Mouse (Mus musculus) liver, embryonic 14.5 days (tissue): ENCODE results near the gene Ppfia2.

Source experiments
- CTCF ChIP-seq: IDR thresholded peaks from 2 replicates; pipeline ENCODE4 v1.5.1; 2016; ENCODE audit warnings: antibody characterized with exemption, low read depth, control low read depth
- EP300 ChIP-seq: IDR thresholded peaks from 2 replicates; pipeline ENCODE4 v1.6.1; 2016; ENCODE audit warnings: antibody characterized with exemption, low read depth

- no peak for TF ChIP-seq CTCF
- TF ChIP-seq EP300 = no peak
These were observed 163.8 kb downstream of the Ppfia2 start for GRCm38 (mm10) chr10:106633898-106634297.
